In genomic region chr19:38758685-38759472, GRCm38 (mm10) we compare ENCODE assay signal across 13 mouse cellular contexts.
A peak's percentile ranks its signal among the peaks of the same experiment; 100 is the strongest.
DNase-seq lines count a peak whose midpoint lies in the region; ATAC-seq and TF ChIP-seq lines count a peak whose summit lies in the region.
"Had no signal": no experiment of that assay in that cellular context is flagged by ENCODE, and none has a peak within 500 bp of the region (broad histone marks: within the 10 kb centered on the region; RNA-seq: fewer than 3 reads in every experiment).

No protein-coding gene starts in this region.

- no peaks in the 10 kb centered on the region for H3K36me3 ChIP-seq in heart, embryonic 10.5 days
- H3K36me3 ChIP-seq in lung, embryonic 16.5 days (ENCODE audit: control insufficient read depth, insufficient read depth, low read length): no peaks in the 10 kb centered on the region
- H3K36me3 ChIP-seq in embryonic facial prominence, embryonic 15.5 days: no peaks in the 10 kb centered on the region
- 0 out of 2 replicates have a peak, but pooled peaks cover 9% of the 10 kb centered on the region for H3K36me3 ChIP-seq in limb, embryonic 14.5 days (ENCODE audit: control insufficient read depth, insufficient read depth, low read length)

- H3K4me3 ChIP-seq in heart, embryonic 10.5 days: no peak overlapping the region
- no peak overlapping the region for H3K4me3 ChIP-seq in lung, embryonic 16.5 days (ENCODE audit: low read length)
- H3K4me3 ChIP-seq in embryonic facial prominence, embryonic 15.5 days (replicated peaks): no peak overlapping the region
- no peak overlapping the region for H3K4me3 ChIP-seq in limb, embryonic 14.5 days (replicated peaks; ENCODE audit: low read length)
- H3K4me3 ChIP-seq: heart, embryonic 13.5 days had no signal

- 77% methylated on average over 7 of the region's 7 CpGs for WGBS in heart, embryonic 10.5 days
- 60% methylated on average over 7 of the region's 7 CpGs for WGBS in lung, embryonic 16.5 days
- 34% methylated on average over 7 of the region's 7 CpGs for WGBS in embryonic facial prominence, embryonic 15.5 days
- 11% methylated on average over 7 of the region's 7 CpGs for WGBS in limb, embryonic 14.5 days

- no peak overlapping the region for H3K9ac ChIP-seq in lung, embryonic 16.5 days (ENCODE audit: low read length)
- H3K9ac ChIP-seq in embryonic facial prominence, embryonic 15.5 days: no peak overlapping the region
- H3K9ac ChIP-seq in limb, embryonic 14.5 days (ENCODE audit: low read depth, low read length, severe bottlenecking): no peak overlapping the region
- H3K9ac ChIP-seq: heart, embryonic 13.5 days; liver, embryonic 14.5 days had no signal

- ATAC-seq in lung, embryonic 16.5 days (ENCODE audit: low read depth): peak; percentile 36; the same call in 1 of the 2 replicates
- ATAC-seq in embryonic facial prominence, embryonic 15.5 days (ENCODE audit: insufficient number of reproducible peaks, low FRiP score, low TSS enrichment, low read depth): no peak
- peak; percentile 83 for ATAC-seq in limb, embryonic 14.5 days (ENCODE audit: low FRiP score, low read depth)

- H3K27ac ChIP-seq in heart, embryonic 10.5 days: no peak overlapping the region
- 0 out of 2 replicates have a peak overlapping the region, but pooled peaks have one; percentile 15 for H3K27ac ChIP-seq in lung, embryonic 16.5 days (ENCODE audit: low read length)
- peak overlapping the region; percentile 25 for H3K27ac ChIP-seq in embryonic facial prominence, embryonic 15.5 days (replicated peaks)
- H3K27ac ChIP-seq in limb, embryonic 14.5 days (replicated peaks; ENCODE audit: low read depth, low read length): no peak overlapping the region
- H3K27ac ChIP-seq: liver, embryonic 14.5 days had no signal

- H3K4me2 ChIP-seq in lung, embryonic 16.5 days (ENCODE audit: low read depth, low read length): no peak overlapping the region
- H3K4me2 ChIP-seq in embryonic facial prominence, embryonic 15.5 days (replicated peaks): no peak overlapping the region
- H3K4me2 ChIP-seq in limb, embryonic 14.5 days (replicated peaks; ENCODE audit: low read depth, low read length, severe bottlenecking): no peak overlapping the region
- H3K4me2 ChIP-seq: heart, embryonic 13.5 days; midbrain, embryonic 11.5 days had no signal

- no peaks in the 10 kb centered on the region for H3K9me3 ChIP-seq in heart, embryonic 10.5 days
- H3K9me3 ChIP-seq in lung, embryonic 16.5 days (ENCODE audit: control insufficient read depth, low read length): no peaks in the 10 kb centered on the region
- no peaks in the 10 kb centered on the region for H3K9me3 ChIP-seq in embryonic facial prominence, embryonic 15.5 days (replicated peaks)
- no peaks in the 10 kb centered on the region for H3K9me3 ChIP-seq in limb, embryonic 14.5 days (ENCODE audit: control insufficient read depth, low read length)
- H3K9me3 ChIP-seq: heart, embryonic 13.5 days had no signal

- no peaks in the 10 kb centered on the region for H3K27me3 ChIP-seq in heart, embryonic 10.5 days (ENCODE audit: insufficient read depth, poor library complexity, severe bottlenecking)
- H3K27me3 ChIP-seq in lung, embryonic 16.5 days (ENCODE audit: control insufficient read depth, insufficient read depth, low read depth, low read length): no peaks in the 10 kb centered on the region
- no peaks in the 10 kb centered on the region for H3K27me3 ChIP-seq in embryonic facial prominence, embryonic 15.5 days
- H3K27me3 ChIP-seq in limb, embryonic 14.5 days (ENCODE audit: control insufficient read depth, insufficient read depth, low read length): no peaks in the 10 kb centered on the region
- H3K27me3 ChIP-seq: heart, embryonic 13.5 days had no signal

- peaks cover 4% of the 10 kb centered on the region; the same call in 1 of the 2 replicates for H3K4me1 ChIP-seq in heart, embryonic 10.5 days
- peaks cover 4% of the 10 kb centered on the region for H3K4me1 ChIP-seq in lung, embryonic 16.5 days (replicated peaks; ENCODE audit: control insufficient read depth, insufficient read depth, low read length)
- H3K4me1 ChIP-seq in embryonic facial prominence, embryonic 15.5 days: peaks cover 4% of the 10 kb centered on the region; the same call in 1 of the 2 replicates
- peaks cover 7% of the 10 kb centered on the region; the same call in 1 of the 2 replicates for H3K4me1 ChIP-seq in limb, embryonic 14.5 days (ENCODE audit: control insufficient read depth, insufficient read depth, low read length)

- no peak for TF ChIP-seq POLR2A in limb, embryonic 14.5 days (IDR thresholded peaks at IDR 0.05; ENCODE audit: borderline replicate concordance, extremely low read depth, insufficient read depth, insufficient read length)

- DNase-seq in heart, adult 9 months (ENCODE audit: low spot score in 2 of 2): peak; percentile 56 to 59
- DNase-seq in heart, embryonic 10.5 days (ENCODE audit: low spot score): no peak
- DNase-seq in lung, postnatal 4 days: no peak
- peak; percentile 82 for DNase-seq in limb, embryonic 14.5 days (ENCODE audit: low spot score)
- DNase-seq in right cerebral cortex, postnatal 25 days: no peak
- DNase-seq in cerebellum, adult 18-20 months: no peak
- DNase-seq: cerebellum, postnatal 14 days; right cerebral cortex, adult 18-20 months had no signal

Comparison
In these comparisons a context has a peak if more than half of its experiments do, and no peak if none do; other contexts are left out.
1. DNase-seq: peak in heart, adult 9 months (2 of 2) and limb, embryonic 14.5 days (single experiment); none in heart, embryonic 10.5 days (single experiment), lung, postnatal 4 days (0 of 2), right cerebral cortex, postnatal 25 days (single experiment) and cerebellum, adult 18-20 months (0 of 2).
2. H3K27ac ChIP-seq: peak in lung, embryonic 16.5 days (single experiment) and embryonic facial prominence, embryonic 15.5 days (single experiment); none in heart, embryonic 10.5 days (single experiment) and limb, embryonic 14.5 days (single experiment).